Mouse (Mus musculus): ENCODE measurements around the gene Vash2.
"Not testable (repeated sequence)": the region's sequence is repeated elsewhere in the genome, so short reads cannot be mapped to it uniquely, and the experiment has no call there.

The Vash2 gene

DNA sequence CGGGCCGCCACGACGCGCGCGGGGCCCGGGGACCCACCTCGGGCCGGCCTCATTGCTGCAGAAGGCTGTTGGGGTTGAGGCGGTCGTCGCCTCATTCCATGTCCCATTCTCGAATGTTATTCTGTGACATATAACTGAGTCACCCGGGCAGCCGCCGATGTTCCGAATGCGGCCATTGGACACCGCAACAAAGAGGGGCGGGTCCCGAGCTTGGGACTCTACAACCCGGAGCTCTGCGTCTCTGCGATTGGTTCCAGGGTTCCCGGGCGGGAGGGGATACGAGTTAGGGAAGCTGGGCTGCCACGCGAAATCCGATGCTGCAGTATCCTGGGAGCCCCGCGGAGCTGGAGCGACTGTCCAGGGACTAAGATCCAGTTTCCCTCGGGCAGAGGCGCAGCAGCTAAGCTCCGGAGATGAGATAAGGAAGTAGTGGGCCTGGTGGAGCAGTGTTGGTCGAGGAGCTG is at the start of gene Vash2:
Gene Vash2, minus strand, starts transcription at position 197 of the 464 bp plus-strand sequence.
- DNase-seq (ENCODE audit: low spot score): no peak

DNA sequence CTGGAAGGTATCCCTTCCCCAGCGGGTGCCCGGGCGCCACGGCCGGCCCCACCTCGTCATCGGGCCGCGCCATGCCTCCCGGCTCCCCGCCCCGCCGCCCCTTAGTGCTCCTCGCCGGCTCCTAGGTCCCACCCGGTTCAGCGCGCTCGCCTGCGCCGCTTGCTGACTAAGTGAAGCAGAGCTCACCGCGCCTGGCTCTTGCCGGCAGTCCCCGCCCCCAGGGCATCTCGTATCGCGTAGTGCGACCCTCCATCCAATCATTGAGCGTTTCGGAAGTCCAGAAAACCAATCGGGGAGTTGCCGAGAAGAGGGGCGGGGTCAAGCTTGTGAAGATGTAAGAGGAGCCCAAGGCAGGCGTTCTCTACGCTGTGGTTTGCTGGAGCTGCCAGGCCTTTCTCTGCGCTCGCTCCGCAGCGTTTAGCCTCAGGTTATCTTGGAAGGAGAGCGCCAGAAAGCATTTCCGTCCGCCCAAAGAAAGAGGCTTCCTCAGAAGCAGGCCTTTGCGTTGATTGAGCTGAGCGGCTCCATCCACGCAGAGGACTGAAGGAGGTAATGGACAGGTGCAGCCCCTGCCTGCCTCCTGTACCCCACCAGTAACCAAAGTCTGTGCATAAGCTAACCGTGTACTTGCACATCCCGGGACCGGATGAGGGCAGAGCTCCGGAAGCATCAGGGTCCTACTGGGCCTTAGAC is 47.1 kb upstream of the Vash2 start, which contains the start of gene Flvcr1:
Gene Flvcr1, minus strand, starts transcription at position 138 of the 693 bp plus-strand sequence.
- DNase-seq (ENCODE audit: low spot score): peak; percentile 93

DNA sequence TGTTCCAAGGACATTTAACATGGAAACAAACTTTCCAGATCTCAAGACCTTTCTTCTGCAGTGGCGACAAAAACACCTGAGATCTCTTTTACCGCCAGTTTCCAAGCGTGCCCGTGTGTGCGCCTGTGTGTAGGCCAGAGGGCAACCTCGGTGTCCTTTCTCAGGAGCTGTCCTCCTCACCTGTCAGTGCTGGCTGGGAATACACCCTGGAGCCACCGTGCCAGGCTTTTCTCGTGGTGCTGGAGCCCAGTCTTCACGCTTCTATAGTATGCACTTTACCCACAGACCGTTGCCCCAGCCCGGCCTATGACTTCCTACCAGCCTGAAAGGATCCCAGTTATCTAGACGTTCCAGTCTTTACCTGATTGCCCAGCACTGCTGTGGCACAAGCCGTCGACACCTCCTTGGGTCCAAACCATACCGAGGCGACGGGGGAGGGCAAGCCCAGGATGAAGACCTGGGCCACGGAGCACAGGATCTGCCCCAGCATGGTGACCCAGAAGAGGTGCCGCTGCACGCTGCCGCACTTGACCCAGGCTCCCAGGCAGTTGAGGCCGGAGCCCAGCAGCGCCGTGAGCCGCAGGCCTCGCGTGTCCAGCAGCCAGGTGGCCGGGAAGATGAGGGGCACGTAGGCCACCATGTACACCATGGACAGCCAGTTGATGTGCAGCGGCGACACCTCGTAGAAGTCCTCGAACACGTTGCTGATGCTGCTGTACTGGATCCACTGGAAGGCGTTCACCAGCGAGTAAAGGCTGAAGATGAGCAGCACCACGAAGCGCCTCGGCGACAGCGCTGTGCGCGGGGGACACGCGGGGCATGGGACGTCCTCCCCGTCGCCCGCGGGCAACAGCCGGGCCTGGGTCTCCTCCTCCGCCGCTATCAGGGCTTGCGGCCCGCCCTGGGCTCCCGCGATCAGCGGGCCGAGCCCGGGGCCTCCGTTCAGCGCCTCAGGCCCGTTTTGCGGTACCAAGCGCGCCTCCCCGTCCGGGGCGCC is 46.2 kb upstream of the Vash2 start:
- no peak for DNase-seq (ENCODE audit: low spot score)

DNA sequence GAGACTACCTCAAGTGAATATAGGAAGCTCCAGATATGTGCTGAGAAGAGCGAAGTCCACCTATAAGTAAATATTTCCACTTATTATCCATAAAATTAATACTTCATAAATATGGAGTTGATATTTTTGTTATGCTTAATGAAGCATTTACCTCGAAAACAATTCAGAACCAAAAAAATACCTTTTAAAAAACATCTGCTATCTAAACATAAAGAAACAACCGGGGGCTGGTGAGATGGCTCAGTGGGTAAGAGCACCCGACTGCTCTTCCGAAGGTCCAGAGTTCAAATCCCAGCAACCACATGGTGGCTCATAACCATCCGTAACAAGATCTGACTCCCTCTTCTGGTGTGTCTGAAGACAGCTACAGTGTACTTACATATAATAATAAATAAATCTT is 44.7 kb upstream of the Vash2 start:
- DNase-seq (ENCODE audit: low spot score): not testable (repeated sequence)

DNA sequence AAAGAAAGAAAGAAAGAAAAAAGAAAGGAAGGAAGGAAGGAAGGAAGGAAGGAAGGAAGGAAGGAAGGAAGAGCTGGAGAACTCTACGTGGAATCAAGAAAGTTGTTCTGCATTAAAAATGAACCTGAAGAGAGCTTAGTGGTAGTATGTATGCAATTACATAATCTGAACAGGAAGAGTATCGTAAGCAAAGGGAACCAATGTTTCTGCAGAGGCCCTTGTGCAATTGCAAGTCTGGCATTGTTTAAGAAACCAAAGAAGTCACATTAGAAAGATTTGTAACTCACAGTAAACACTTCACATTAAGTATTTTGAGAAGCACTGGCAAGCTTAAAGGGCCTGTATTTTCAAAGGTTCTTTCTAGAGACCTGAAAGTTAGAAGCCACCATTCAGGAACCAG is 44.0 kb upstream of the Vash2 start:
- DNase-seq (ENCODE audit: low spot score): no peak

DNA sequence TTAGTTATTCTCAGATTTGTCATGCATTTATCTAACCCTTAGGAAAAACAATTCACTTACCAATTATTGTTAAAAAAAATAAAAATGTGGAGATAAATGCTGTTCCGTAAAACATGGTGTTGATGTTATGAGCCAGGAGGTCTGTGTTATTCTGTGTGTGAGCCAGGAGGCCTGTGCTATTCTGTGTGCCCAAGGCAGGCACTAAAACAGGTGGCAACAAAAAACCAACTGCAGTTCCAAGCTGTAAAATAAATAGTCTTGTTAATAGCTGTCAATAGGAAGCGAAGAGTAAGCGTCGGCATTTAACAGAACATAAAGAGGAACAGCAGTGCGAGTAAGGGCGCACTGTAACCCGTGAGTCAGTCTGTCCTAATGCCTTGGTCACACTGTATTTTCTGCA is 41.9 kb upstream of the Vash2 start:
- no peak for DNase-seq (ENCODE audit: low spot score)

DNA sequence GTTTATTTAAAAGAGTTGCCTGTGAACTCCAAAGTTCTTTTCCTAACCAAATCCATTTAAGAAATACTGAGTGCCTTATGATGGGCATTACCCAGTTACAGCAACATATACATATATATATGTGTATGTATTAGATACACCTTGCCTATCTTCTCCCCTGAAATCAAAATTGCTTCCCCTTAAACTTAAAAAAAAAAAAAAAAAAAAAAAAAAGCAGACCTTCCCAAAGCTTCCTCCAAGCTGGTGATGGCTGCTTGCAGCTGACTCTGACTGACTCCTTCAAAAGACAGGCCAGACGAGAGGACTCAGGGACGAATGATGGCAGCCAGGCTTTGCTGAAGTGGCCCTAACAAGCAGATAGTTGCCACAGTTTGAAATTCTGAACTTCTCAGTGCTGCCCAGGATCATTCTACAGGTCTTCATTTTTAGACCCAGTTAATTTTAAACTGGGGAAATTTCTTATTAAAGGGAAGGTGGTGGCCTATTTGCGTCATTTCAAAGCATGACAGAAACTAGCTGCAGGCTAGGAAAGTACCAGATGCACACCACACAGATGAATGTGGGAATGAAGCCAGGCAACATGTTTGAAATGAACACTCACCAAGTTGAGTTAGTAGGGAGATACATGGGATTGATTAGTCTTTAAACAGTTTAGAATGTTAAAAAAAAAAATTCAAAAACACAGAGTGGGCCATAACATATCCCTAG is 41.3 kb upstream of the Vash2 start:
- DNase-seq (ENCODE audit: low spot score): no peak

DNA sequence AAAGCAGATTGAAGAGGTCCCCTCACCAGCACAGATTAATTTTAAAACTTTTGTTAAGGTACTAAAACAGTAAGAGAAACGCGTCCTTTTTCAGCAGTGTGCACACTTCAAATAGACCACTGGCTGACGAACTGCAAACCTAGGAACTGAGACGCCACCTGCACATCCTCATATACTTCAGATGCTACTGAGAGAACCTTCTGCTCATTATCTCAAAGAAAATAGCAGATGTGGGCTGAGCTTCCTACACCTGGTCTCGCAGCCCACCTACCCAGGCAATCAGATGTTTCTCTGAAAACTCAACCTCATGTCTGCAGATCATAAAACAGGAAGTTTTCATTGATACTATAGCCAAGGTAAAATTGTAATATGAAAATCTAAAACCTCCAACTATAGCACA is 40.7 kb upstream of the Vash2 start:
- no peak for DNase-seq (ENCODE audit: low spot score)

DNA sequence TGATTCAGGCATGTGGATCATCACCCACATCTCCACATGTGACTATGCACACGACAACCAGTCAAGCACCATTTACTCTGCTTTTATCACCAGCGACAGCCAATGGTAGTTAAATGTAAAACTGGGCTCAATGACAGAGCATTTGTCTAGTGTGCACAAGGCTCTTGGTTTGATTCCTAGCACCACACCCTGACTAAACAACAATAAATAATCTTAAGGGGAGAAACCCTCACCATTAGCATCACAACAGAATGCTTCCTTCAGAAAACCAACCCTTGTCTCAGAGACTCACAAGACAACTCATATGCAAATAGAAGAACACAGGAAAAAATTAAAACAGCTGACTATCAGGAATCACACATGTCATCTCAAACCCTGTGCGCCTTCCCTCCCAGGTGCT is 35.2 kb upstream of the Vash2 start:
- no peak for DNase-seq (ENCODE audit: low spot score)

DNA sequence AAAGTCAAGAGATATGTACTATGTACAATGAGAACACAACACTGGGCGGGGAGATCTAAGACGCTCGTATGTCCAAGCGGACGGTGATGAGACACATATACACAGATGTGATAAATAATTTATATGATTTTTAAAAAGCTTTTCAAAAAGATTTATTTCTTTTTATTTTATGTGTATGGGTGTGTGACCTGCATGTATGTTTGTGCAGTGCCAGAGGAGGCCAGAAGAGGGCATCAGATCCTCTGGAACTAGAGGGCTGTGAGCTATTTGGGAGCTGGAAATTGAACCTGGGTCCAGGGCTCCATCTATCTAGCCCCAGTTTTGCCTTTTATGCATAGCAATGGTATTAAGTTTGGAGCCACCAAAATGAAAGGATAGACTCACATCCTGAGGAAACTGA is 29.6 kb upstream of the Vash2 start:
- DNase-seq (ENCODE audit: low spot score): no peak

DNA sequence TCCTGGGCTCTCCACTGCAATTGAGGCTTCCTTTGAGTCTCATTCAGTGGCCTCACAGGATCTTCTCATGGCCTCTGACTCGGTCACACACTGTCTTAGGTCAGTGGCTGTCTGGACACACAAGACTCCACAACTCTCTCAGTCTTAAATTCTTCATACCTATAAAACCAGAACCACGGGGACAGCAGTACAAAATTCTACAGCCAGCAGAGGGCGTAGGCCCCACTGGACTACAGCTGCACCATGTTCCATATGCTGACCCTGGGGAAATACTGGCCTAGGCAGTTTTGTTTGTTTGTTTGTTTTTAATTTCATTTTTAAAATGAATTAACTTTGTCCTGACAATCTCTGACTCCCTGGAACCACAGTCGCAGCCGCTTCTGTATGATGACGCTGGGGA is 23.1 kb upstream of the Vash2 start:
- no peak for DNase-seq (ENCODE audit: low spot score)

DNA sequence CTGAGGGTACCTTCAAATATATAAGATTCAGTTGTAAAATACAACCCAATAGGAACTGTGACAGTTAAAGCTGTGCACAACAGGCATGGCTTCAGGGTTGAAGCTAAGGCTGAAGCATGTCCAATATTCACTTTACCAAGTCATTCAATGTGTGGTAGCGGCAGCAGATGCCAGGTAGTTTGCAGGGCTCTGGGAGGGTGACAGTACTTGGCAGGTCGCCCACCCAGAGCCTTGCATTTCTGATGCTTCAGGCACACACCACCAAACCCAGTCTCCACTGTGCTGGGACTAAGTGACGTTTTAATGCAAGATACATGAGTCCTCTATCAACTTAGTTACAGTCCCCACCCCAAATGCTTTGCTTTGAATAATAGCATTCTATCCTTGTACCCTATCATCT is 21.6 kb upstream of the Vash2 start:
- DNase-seq (ENCODE audit: low spot score): no peak

DNA sequence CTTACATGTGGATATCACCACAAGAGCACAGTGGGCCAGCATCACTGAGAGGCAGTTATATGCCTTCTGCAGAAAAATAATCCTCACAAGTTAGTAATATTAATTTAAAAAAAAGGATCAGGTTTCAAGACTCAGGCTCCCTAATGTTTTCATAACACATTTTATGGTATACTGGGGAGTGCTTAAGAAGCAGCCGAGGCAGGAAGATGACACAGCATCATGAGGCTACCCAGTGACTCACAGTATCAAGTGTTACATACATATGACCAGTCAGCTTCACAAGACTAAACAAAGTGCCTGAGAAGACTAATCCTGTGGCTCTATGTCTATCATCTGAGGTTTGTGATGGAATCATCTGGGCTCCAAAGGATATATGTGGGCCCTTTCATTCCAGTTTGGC is 18.9 kb upstream of the Vash2 start:
- DNase-seq (ENCODE audit: low spot score): no peak

DNA sequence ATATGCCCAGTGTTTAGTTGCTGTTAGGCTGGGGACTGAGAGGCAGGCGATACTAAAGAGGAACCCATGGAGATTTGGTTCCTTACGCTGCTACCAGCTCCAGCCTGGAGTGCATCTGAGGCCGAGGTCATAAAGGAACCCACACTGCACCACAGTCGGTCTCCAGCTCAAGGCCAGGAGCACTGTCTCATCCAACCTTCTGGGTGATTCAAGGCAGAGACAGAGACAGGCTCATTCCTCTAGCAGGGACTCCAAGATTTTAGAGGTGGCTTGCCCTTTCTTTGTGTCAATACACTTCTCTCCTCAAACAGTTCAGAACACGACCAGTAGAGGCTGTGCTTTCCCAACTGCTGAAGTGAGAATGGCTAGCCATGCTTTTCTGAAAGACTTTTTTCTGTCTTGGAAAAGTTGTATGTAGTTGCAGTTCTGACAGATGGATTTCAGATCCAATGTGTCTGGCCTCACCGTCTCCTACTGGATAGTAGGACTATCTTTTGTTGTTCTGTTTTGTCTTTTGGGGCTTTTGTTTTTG is 17.3 kb upstream of the Vash2 start:
- no peak for DNase-seq (ENCODE audit: low spot score)

DNA sequence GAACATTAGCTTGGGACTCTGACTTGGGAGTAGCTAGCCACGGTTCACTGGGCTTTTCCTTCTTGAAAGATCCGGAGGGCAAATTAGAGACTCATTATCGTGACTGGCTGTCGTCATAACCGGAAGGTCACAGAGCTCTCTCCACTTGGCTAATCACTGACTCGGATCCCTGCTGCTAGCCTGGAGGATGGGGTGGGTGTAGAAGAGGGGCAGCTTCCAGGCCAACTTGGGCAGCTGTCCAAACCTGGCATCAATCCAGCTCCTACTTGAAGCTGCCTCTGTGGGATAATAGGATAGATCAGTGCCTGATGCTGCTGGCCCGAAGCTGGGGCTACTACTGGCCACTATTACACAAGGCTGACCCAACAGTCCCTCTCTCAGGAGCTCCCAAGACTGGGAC is 16.5 kb upstream of the Vash2 start:
- DNase-seq (ENCODE audit: low spot score): no peak

DNA sequence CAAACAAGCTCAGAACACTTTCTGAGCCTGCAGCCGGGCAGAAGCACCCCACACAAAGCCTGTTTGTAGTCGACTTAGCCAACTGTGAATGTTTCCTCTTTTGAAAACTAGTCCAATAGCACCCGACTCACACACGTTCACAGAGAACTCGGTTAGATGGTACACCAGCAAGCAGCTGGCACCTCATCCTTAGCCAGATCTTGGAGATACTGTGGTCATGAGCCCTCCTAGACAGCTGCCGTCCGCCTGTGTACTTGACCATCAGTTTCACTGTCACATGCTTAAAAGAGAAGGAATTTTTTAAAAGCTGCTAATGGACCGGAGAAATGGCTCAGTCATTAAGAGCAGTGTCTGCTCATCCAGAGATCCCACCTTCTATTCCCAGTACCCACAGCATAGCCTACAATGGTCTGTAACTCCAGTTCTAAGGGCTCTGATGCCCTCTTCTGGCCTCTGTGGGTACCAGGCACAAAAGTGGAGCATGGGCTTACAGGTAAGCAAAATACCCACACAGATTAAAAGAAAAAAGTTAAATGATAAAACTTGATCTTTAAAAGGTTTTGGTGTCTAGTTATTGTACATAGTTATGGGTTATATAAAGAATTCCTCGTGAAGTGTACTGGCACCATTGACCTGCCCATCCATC is 10.5 kb upstream of the Vash2 start:
- DNase-seq (ENCODE audit: low spot score): no peak

DNA sequence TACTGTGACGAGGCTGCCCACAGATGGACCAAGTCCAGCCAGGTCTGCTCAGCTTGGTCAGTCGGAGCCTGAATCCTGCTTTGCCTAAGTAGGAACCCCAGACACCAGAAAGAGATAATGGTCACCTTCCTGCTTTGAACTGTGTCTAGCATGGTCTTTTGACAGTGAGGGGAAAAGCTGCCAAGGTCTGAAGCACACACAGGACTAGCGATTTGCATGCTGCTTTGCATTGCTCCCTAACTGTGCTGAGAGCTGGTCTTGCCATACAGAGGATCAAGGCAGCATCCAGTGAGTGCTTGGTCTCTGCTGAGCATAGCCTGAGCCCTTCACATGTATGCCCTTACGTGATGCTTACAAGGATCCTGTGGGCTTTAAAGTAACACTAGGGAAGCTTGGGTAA is 2.3 kb upstream of the Vash2 start:
- no peak for DNase-seq (ENCODE audit: low spot score)

DNA sequence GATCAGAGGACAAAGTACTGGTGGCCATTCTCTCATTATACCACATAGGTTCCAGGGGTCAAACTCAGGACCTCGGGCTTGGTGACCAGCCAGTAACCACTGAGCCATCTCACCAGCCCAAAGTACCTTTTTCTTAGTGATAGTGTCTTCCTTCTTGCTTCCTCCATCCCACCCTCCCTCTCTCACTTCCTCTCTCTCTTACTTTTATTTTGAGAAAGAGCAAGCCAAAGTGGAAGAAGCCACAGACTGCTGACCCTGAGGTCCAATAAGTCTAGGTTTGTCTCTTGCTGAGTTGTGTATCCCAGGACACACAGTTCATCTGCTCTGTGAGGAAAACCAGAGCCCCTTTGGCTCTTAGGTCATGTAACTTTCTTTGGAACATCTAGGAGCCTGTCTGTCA is 1.4 kb upstream of the Vash2 start:
- DNase-seq (ENCODE audit: low spot score): no peak

DNA sequence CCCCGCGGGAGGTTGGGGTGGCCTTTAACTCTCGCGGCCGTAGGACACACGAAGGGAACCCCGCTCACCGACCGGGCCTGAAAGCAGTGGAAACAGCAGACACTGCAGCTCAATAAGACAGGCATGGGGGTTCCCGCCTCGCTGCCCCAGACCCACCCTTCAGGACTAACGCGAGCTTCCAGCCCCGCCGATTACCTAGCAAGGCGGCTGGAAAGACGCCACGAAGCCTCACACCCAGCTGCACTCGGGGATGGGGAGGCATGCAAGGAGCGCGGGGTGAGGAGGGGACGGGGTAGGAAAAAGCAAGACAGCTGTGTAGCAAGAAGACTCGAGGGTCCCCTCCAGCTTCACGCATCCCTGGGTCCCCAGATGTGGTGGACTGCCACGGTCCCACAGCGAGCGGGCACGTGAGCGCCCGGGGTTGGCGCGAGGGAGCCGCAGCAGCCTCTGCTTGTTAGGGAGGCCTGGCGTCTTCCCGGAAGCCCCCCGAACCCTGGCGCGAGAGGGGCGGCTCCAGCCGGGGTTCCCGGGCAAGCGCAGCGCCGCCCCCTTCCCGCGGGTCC is 504 bp downstream of the Vash2 start:
- DNase-seq (ENCODE audit: low spot score): no peak

DNA sequence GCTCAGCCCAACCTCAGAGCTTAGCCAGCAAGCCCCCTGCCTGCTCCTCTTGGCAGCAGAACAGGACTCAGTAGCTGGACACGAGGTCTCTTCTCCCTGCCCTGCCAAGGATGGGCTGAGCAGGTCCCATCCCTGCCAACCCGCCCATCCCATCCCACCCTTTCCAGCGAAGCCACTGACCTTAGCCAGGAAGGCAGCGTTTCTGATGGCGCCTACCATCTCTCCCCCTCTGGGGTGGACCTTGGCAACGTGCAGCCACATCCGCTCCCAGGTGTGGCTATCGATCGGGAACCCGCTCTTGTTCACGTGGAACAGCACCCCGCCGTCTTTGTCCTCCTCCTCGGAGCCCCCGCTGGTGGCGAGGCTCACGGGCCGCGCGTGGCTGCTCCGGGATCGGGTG is 1.1 kb downstream of the Vash2 start:
- no peak for DNase-seq (ENCODE audit: low spot score)

DNA sequence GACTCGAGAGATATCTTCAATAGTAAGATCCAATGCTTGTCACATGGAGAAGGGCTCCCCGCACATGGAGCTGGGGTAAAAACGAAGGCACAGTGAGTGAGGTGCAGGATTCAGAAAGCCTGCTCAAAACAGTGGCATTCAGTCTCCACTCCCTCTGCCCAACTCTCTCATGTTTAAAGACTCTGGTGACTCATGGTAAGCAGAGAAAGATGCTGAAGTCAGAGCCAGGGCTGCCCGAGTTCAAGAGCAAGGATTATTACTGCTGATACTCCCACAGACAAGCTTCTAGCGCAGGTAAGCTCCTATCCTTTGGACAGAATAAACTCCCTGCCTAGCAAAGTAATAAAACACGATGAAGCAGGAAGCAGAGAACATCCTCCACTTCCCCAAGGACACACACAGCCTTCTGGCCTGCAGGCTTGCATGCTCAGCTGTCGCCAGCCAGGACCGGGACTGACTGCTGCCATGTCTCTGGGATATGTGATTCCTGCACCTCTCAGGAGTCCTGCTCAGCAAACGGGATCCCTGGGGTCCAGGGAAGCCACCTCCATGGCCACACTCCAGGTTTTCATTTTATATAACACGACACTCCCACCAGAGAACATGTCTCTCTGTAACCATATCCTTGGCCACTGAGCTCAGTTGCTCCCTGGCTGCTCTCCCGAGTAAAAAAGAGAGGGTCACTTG is 2.1 kb downstream of the Vash2 start:
- no peak for DNase-seq (ENCODE audit: low spot score)
